Mouse (Mus musculus) thymus, adult 2 months (tissue): ENCODE results near the gene Lamp1.

Experiments
- CTCF ChIP-seq: fragments of 200-500 bp; IDR thresholded peaks from 2 replicates; pipeline ENCODE4 v1.5.1; 2012; ENCODE audit warnings: mild to moderate bottlenecking, control low read depth, low read length, moderate library complexity, borderline replicate concordance; ENCODE audit not compliant: control insufficient read depth, poor library complexity, insufficient read depth; ENCODE audit errors: extremely low read depth
- POLR2A ChIP-seq: fragments of 200-500 bp; IDR thresholded peaks from 2 replicates; pipeline ENCODE4 v1.6.1; 2012; ENCODE audit warnings: mild to moderate bottlenecking, low read length, control low read depth, moderate library complexity; ENCODE audit not compliant: control insufficient read depth, poor library complexity, insufficient read depth; ENCODE audit errors: extremely low read depth

GRCm38 (mm10) chr8:13197493-13197892, 38.5 kb downstream of the Lamp1 start:
- TF ChIP-seq CTCF (no peak), POLR2A (no peak)
